Comparison of ENCODE assay signal across 21 mouse cellular contexts in genomic region chr15:102733759-102734531, GRCm38 (mm10). TPM values are rescaled to one million over a fixed set of nuclear protein-coding genes. Genes with fewer than 3 reads are reported as not detected.
A peak's percentile ranks its signal among the peaks of the same experiment; 100 is the strongest.
DNase-seq lines count a peak whose midpoint lies in the region; ATAC-seq lines count a peak whose summit lies in the region.
"Had no signal": no experiment of that assay in that cellular context is flagged by ENCODE, and none has a peak within 500 bp of the region (broad histone marks: within the 10 kb centered on the region; RNA-seq: fewer than 3 reads in every experiment).

No protein-coding gene starts in this region.

- no peak overlapping the region for H3K4me2 ChIP-seq in midbrain, embryonic 14.5 days (ENCODE audit: low read length)
- no peak overlapping the region for H3K4me2 ChIP-seq in forebrain, embryonic 16.5 days (ENCODE audit: low read length)
- no peak overlapping the region for H3K4me2 ChIP-seq in intestine, embryonic 16.5 days (ENCODE audit: low read depth, low read length)
- H3K4me2 ChIP-seq: heart, embryonic 13.5 days had no signal

- no peaks in the 10 kb centered on the region; the same call in 1 of the 2 replicates for H3K27me3 ChIP-seq in midbrain, embryonic 14.5 days (ENCODE audit: control insufficient read depth, insufficient read depth, low read length)
- peaks cover 90% of the 10 kb centered on the region for H3K27me3 ChIP-seq in midbrain, embryonic 10.5 days (ENCODE audit: low read depth, poor library complexity, severe bottlenecking)
- no peaks in the 10 kb centered on the region for H3K27me3 ChIP-seq in forebrain, embryonic 16.5 days (replicated peaks; ENCODE audit: control insufficient read depth, insufficient read depth, low read length)
- H3K27me3 ChIP-seq in intestine, embryonic 16.5 days (replicated peaks; ENCODE audit: control insufficient read depth, insufficient read depth, low read length), result peaks cover 12% of the 10 kb centered on the region; the same call in 1 of the 2 replicates

- peak; percentile 39 for ATAC-seq in frontal cortex, adult (ENCODE audit: low TSS enrichment)
- no peak for ATAC-seq in midbrain, embryonic 14.5 days (ENCODE audit: low FRiP score, low TSS enrichment)
- peak; percentile 5; the same call in 1 of the 2 replicates for ATAC-seq in forebrain, embryonic 16.5 days
- ATAC-seq in intestine, embryonic 16.5 days, result no peak
- ATAC-seq: CD4-positive, CD25-positive, alpha-beta regulatory T cell, adult 4 months; intestine, postnatal 0 days; liver, postnatal 0 days had no signal

- WGBS in midbrain, embryonic 14.5 days, result 87% methylated on average over 28 of the region's 28 CpGs
- whole genome bisulfite sequencing in midbrain, embryonic 10.5 days, result 89% methylated on average over 28 of the region's 28 CpGs
- 73% methylated on average over 28 of the region's 28 CpGs for WGBS in forebrain, embryonic 16.5 days
- WGBS in intestine, embryonic 16.5 days, result 81% methylated on average over 28 of the region's 28 CpGs

- no peak for DNase-seq in frontal cortex, postnatal 25 days (ENCODE audit: low spot score in 2 of 2)
- DNase-seq in midbrain, embryonic 14.5 days, result no peak
- DNase-seq in midbrain, embryonic 10.5 days (ENCODE audit: low spot score), result no peak
- peak; percentile 49 to 55 for DNase-seq in layer of hippocampus, postnatal 36 days
- DNase-seq in ovary, postnatal 14 days (ENCODE audit: low spot score), result no peak
- DNase-seq: adrenal gland, postnatal 36 days; heart, adult 11 months; heart, postnatal 36 days; liver; liver, postnatal 0 days; lung, postnatal 14 days had no signal

- no peaks in the 10 kb centered on the region for H3K9me3 ChIP-seq in midbrain, embryonic 14.5 days (ENCODE audit: control insufficient read depth, low read length)
- no peaks in the 10 kb centered on the region for H3K9me3 ChIP-seq in midbrain, embryonic 10.5 days (replicated peaks)
- H3K9me3 ChIP-seq in forebrain, embryonic 16.5 days (ENCODE audit: control insufficient read depth, low read length), result no peaks in the 10 kb centered on the region
- H3K9me3 ChIP-seq in intestine, embryonic 16.5 days (ENCODE audit: control insufficient read depth, low read length), result no peaks in the 10 kb centered on the region
- H3K9me3 ChIP-seq: G1E; heart, embryonic 13.5 days; megakaryocyte, embryonic 14.5 days had no signal

- H3K4me3 ChIP-seq in midbrain, embryonic 14.5 days (replicated peaks; ENCODE audit: low read depth, low read length), result no peak overlapping the region
- no peak overlapping the region for H3K4me3 ChIP-seq in midbrain, embryonic 10.5 days
- H3K4me3 ChIP-seq in forebrain, embryonic 16.5 days (replicated peaks; ENCODE audit: low read length), result no peak overlapping the region
- H3K4me3 ChIP-seq in intestine, embryonic 16.5 days (ENCODE audit: low read length), result no peak overlapping the region
- H3K4me3 ChIP-seq: heart, embryonic 13.5 days; megakaryocyte, embryonic 14.5 days; myocyte had no signal

- H3K4me1 ChIP-seq in midbrain, embryonic 14.5 days (ENCODE audit: control insufficient read depth, insufficient read depth, low read length), result peaks cover 8% of the 10 kb centered on the region; the same call in 1 of the 2 replicates
- H3K4me1 ChIP-seq in midbrain, embryonic 10.5 days, result peaks cover 18% of the 10 kb centered on the region
- peaks cover 43% of the 10 kb centered on the region for H3K4me1 ChIP-seq in forebrain, embryonic 16.5 days (replicated peaks; ENCODE audit: control insufficient read depth, insufficient read depth, low read length)
- peaks cover 3% of the 10 kb centered on the region; the same call in 1 of the 2 replicates for H3K4me1 ChIP-seq in intestine, embryonic 16.5 days (ENCODE audit: control insufficient read depth, insufficient read depth, low read length)

- H3K36me3 ChIP-seq in midbrain, embryonic 14.5 days (ENCODE audit: control insufficient read depth, insufficient read depth, low read length), result no peaks in the 10 kb centered on the region
- H3K36me3 ChIP-seq in midbrain, embryonic 10.5 days, result no peaks in the 10 kb centered on the region
- no peaks in the 10 kb centered on the region for H3K36me3 ChIP-seq in forebrain, embryonic 16.5 days (ENCODE audit: control insufficient read depth, insufficient read depth)
- no peaks in the 10 kb centered on the region for H3K36me3 ChIP-seq in intestine, embryonic 16.5 days (ENCODE audit: control insufficient read depth, insufficient read depth, low read length)
- H3K36me3 ChIP-seq: G1E; heart, embryonic 13.5 days had no signal

- H3K9ac ChIP-seq in midbrain, embryonic 14.5 days (replicated peaks; ENCODE audit: low read length), result 0 out of 2 replicates have a peak overlapping the region, but pooled peaks have one; percentile 3
- peak overlapping the region; percentile 46 for H3K9ac ChIP-seq in forebrain, embryonic 16.5 days (replicated peaks; ENCODE audit: low read depth, low read length)
- H3K9ac ChIP-seq in intestine, embryonic 16.5 days (ENCODE audit: low read depth, low read length), result no peak overlapping the region
- H3K9ac ChIP-seq: heart, embryonic 13.5 days; liver, postnatal 0 days had no signal

- 0 out of 2 replicates have a peak overlapping the region, but pooled peaks have one; percentile 9 for H3K27ac ChIP-seq in midbrain, embryonic 14.5 days (replicated peaks; ENCODE audit: low read depth, low read length)
- no peak overlapping the region for H3K27ac ChIP-seq in midbrain, embryonic 10.5 days (replicated peaks)
- H3K27ac ChIP-seq in forebrain, embryonic 16.5 days (ENCODE audit: low read length), result peak overlapping the region; percentile 88
- H3K27ac ChIP-seq in intestine, embryonic 16.5 days (ENCODE audit: low read length), result no peak overlapping the region
- H3K27ac ChIP-seq: heart, embryonic 13.5 days; kidney, postnatal 0 days had no signal

RNA-seq across cellular contexts. Expression of gene Calcoco1, which starts 12.0 kb away (rescaled TPM):
- polyA plus RNA-seq in midbrain, embryonic 14.5 days (2014; fragmentation: Nextera tagmentation; extraction: Ambion mirVana), result 30.6 and 36.5 TPM in 2 replicates
- polyA plus RNA-seq in midbrain, embryonic 10.5 days (2016; fragmentation: Nextera tagmentation; extraction: Ambion mirVana), result 26.0 and 31.1 TPM in 2 replicates
- polyA plus RNA-seq in forebrain, embryonic 16.5 days (2015; fragmentation: Nextera tagmentation; extraction: Ambion mirVana), result 80.6 and 87.7 TPM in 2 replicates
- 10 to 100 TPM; 86.7 to 89.8 TPM for total RNA-seq in layer of hippocampus, postnatal 36 days (2021)
- polyA plus RNA-seq in intestine, embryonic 16.5 days (2015; fragmentation: Nextera tagmentation; extraction: Ambion mirVana), result 26.5 and 27.0 TPM in 2 replicates

Comparison
In these comparisons a context has a peak if more than half of its experiments do, and no peak if none do; other contexts are left out.
1. H3K27ac ChIP-seq: peak in midbrain, embryonic 14.5 days (single experiment) and forebrain, embryonic 16.5 days (single experiment); none in midbrain, embryonic 10.5 days (single experiment) and intestine, embryonic 16.5 days (single experiment).
2. ATAC-seq: peak in frontal cortex, adult (single experiment) and forebrain, embryonic 16.5 days (single experiment); none in midbrain, embryonic 14.5 days (single experiment) and intestine, embryonic 16.5 days (single experiment).
3. DNase-seq: peak in layer of hippocampus, postnatal 36 days (2 of 2); none in frontal cortex, postnatal 25 days (0 of 2), midbrain, embryonic 14.5 days (single experiment), midbrain, embryonic 10.5 days (single experiment) and ovary, postnatal 14 days (single experiment).